Mouse (Mus musculus): ENCODE measurements around the gene Rprd1b. TPM values are rescaled to one million over a fixed set of nuclear protein-coding genes. Genes with fewer than 3 reads are reported as not detected.

The Rprd1b gene
- total RNA-seq, 2 experiments from 2014 or later: 18.1 to 28.0 TPM

GRCm38 (mm10) chr2:158077981-158078380 is 49.7 kb downstream of the Rprd1b start:
- no peak for ATAC-seq (replicated peaks; ENCODE audit: poor library complexity, severe bottlenecking)

GRCm38 (mm10) chr2:158078971-158079370 is 50.7 kb downstream of the Rprd1b start:
- ATAC-seq (replicated peaks; ENCODE audit: poor library complexity, severe bottlenecking): no peak

DNA sequence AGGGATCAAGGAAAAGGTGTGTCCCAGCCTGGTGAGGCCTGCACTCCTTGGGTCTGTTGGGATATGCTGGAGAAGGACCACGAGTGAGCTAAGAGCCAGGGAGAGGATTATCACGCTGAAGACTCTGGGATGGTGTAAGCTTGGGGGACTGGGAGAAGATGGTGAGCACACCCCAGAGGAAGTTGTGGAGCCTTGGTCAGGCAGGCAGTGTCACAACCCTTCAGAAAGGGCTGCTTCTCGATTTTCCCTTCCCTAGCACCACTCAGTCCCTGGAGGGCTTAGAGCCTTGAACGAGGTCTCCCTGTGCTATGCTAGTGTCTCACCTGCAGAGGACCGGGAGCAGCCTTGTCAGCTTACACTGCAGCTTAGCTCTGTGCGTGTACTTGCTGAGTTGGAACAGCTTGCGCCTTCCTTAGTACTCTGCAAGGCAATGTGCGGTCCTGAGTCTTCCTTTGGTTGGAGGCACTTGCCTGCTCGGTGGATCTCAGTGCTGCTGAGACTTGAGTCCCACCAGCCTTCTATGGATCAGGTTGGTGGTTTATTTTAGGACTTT is 51.6 kb downstream of the Rprd1b start:
- ATAC-seq (replicated peaks; ENCODE audit: poor library complexity, severe bottlenecking): peak; percentile 83

GRCm38 (mm10) chr2:158080622-158081241 is 52.4 kb downstream of the Rprd1b start:
- no peak for ATAC-seq (replicated peaks; ENCODE audit: poor library complexity, severe bottlenecking)

GRCm38 (mm10) chr2:158084486-158084885 is 56.2 kb downstream of the Rprd1b start:
- ATAC-seq (replicated peaks; ENCODE audit: poor library complexity, severe bottlenecking): no peak

DNA sequence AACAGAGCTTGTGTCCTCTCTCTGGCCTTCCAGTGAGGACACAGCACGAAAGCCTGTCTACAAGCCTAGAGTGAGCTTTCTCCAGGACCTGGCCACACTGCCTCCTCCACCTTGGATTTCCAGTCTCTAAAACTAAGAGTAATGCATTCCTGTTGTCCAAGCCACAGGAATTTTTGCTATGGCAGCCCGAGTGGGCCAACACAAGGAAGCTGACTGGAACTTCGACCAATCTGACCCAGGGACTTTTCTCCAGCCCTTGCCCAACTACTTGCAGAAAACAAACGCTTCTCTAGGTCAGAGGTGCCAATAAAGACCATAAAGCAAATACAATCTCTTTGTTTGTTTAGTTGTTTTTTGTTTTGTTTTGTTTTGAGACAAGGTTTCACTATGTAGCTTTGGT is 61.8 kb downstream of the Rprd1b start:
- no peak for ATAC-seq (replicated peaks; ENCODE audit: poor library complexity, severe bottlenecking)

GRCm38 (mm10) chr2:158093345-158093744 is 65.0 kb downstream of the Rprd1b start:
- ATAC-seq (replicated peaks; ENCODE audit: poor library complexity, severe bottlenecking): peak; percentile 79

GRCm38 (mm10) chr2:158094300-158094699 is 66.0 kb downstream of the Rprd1b start:
- no peak for ATAC-seq (replicated peaks; ENCODE audit: poor library complexity, severe bottlenecking)

DNA sequence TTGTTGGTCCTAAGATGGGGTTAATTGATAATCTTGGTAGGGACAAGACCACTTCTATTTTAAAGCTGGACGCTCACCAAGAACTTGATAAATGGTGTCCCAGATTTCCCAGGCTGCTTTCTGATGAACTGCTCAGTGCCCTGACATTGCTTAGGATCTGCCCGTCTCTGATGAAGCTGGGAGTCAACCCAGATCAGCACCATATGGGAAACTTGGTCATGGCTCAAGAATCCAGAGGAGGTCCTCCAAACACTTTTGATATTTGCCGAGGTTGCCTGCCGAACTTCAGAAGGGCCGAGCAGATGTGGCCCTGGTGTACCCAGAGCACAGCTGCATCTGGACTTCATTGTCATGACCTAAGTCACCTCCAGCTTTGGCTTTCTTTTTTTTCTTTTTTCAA is 66.5 kb downstream of the Rprd1b start:
- no peak for ATAC-seq (replicated peaks; ENCODE audit: poor library complexity, severe bottlenecking)

GRCm38 (mm10) chr2:158097071-158097470 is 68.8 kb downstream of the Rprd1b start:
- no peak for ATAC-seq (replicated peaks; ENCODE audit: poor library complexity, severe bottlenecking)

GRCm38 (mm10) chr2:158098730-158099129 is 70.4 kb downstream of the Rprd1b start:
- ATAC-seq (replicated peaks; ENCODE audit: poor library complexity, severe bottlenecking): no peak

GRCm38 (mm10) chr2:158099537-158099936 is 71.2 kb downstream of the Rprd1b start:
- ATAC-seq (replicated peaks; ENCODE audit: poor library complexity, severe bottlenecking): no peak

DNA sequence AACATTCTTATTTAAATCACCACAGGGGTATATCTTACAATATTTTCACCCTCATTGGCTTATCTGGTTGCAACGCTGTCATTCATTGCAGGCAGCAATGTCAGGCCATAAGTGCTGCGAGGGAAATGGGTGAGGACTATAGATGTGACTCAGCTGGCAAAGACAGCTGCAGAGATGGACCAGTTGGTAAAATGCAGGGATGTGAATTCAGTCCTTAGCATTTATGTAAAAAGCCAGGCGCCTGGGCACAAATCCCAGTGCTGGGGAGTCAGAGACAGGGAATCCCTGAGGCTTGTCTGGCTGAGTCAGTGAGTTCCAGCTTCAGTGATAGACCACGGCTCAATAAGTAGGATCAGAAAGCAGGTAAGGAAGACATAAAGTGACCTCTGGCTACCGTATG is 73.5 kb downstream of the Rprd1b start:
- ATAC-seq (replicated peaks; ENCODE audit: poor library complexity, severe bottlenecking): no peak

GRCm38 (mm10) chr2:158104966-158105365 is 76.7 kb downstream of the Rprd1b start:
- no peak for ATAC-seq (replicated peaks; ENCODE audit: poor library complexity, severe bottlenecking)

GRCm38 (mm10) chr2:158105605-158106004 is 77.3 kb downstream of the Rprd1b start:
- ATAC-seq (replicated peaks; ENCODE audit: poor library complexity, severe bottlenecking): peak; percentile 45

GRCm38 (mm10) chr2:158106947-158107587 is 78.8 kb downstream of the Rprd1b start:
- peak; percentile 64 for ATAC-seq (replicated peaks; ENCODE audit: poor library complexity, severe bottlenecking)

DNA sequence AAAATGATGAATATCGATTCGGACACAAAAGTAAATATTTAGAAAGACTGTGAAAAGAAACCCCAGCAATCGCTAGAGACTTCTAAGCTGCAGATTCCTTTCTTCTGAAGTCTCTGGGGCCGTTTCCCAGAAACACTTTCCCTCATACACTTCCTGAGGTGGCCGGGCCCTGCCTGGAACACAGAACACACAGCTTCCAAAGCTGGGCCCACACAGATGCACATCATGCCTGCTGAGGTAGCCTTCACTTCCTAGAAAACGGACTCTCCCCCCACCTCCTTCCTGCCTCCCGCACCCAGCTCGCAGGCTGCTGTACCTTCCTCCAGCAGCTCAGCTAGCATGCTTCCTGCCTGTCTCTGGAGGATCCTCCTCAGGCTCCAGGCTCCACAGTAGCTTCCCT is 81.2 kb downstream of the Rprd1b start:
- peak; percentile 31 for ATAC-seq (replicated peaks; ENCODE audit: poor library complexity, severe bottlenecking)

GRCm38 (mm10) chr2:158113591-158114257 is 85.4 kb downstream of the Rprd1b start:
- ATAC-seq (replicated peaks; ENCODE audit: poor library complexity, severe bottlenecking): no peak

GRCm38 (mm10) chr2:158114931-158115330 is 86.6 kb downstream of the Rprd1b start:
- no peak for ATAC-seq (replicated peaks; ENCODE audit: poor library complexity, severe bottlenecking)

GRCm38 (mm10) chr2:158115838-158116453 is 87.6 kb downstream of the Rprd1b start:
- ATAC-seq (replicated peaks; ENCODE audit: poor library complexity, severe bottlenecking): peak; percentile 85

- ATAC-seq (replicated peaks; ENCODE audit: poor library complexity, severe bottlenecking): peak; percentile 18; the same call in 1 of the 2 replicates
These were observed 88.4 kb downstream of the Rprd1b start for GRCm38 (mm10) chr2:158116653-158117052.
